11 mouse cellular contexts compared by ENCODE assay signal in the genomic region with DNA sequence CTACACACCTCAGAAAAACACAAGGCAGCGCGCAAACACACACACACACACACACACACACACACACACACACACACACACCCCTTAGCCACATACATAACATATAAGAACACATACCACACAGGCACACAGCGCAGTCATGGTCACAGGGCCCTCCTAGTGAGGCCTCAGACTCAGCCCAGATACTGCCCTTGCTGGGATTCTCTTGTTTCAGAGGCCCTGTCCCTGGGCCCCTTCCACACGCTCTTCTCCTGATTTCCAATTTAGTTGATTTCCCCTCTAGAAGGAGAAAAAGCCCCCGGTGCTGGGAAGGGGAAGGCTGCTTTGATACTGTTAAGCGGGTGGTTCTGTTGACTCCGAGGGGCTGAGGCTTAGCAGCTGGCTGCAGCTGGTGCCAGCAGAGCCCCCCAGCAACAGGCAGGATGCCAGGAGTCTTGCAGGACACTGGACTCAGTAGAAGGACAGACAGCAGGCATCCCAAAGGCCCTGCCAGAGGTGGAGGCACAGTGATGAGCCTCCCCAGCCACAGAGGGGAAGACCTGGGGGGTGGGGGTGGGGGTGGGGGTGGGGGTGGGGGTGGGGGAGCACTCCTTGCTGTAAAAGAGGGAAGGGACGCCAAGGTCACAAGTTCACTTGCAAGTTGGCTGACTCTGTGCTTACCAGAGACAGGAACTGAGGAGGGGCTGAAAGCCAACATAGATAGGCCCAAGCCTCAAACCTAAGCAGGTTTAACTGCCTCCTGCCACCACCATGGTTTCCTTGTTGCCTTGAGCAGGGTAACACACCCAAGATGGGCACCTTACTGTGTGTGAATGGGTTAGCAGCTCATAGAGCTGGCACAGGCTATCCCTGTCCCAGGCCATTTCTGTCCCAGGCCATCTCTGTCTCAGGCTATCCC. TPM values are rescaled to one million over a fixed set of nuclear protein-coding genes. Genes with fewer than 3 reads are reported as not detected.
A peak's percentile ranks its signal among the peaks of the same experiment; 100 is the strongest.
DNase-seq lines count a peak whose midpoint lies in the region; ATAC-seq and TF ChIP-seq lines count a peak whose summit lies in the region.
"Had no signal": no experiment of that assay in that cellular context is flagged by ENCODE, and none has a peak within 500 bp of the region (broad histone marks: within the 10 kb centered on the region; RNA-seq: fewer than 3 reads in every experiment).

No protein-coding gene starts in this region.

- peaks cover 29% of the 10 kb centered on the region for H3K36me3 ChIP-seq in heart, embryonic 12.5 days
- H3K36me3 ChIP-seq in lung, postnatal 0 days (ENCODE audit: insufficient read depth, low read length): no peaks in the 10 kb centered on the region; the same call in 1 of the 2 replicates
- no peaks in the 10 kb centered on the region for H3K36me3 ChIP-seq in hindbrain, postnatal 0 days (ENCODE audit: insufficient read depth, low read length)
- peaks cover 26% of the 10 kb centered on the region for H3K36me3 ChIP-seq in stomach, embryonic 14.5 days (ENCODE audit: control insufficient read depth, insufficient read depth, low read length)

- peak; percentile 41 for ATAC-seq in heart, embryonic 12.5 days (ENCODE audit: insufficient number of reproducible peaks, low FRiP score)
- peak; percentile 19; the same call in 1 of the 2 replicates for ATAC-seq in lung, postnatal 0 days
- peak; percentile 31 for ATAC-seq in hindbrain, postnatal 0 days
- ATAC-seq in stomach, embryonic 14.5 days (ENCODE audit: insufficient number of reproducible peaks, insufficient read depth, low FRiP score, low read depth): peak; percentile 57

- peaks cover 57% of the 10 kb centered on the region for H3K4me1 ChIP-seq in heart, embryonic 12.5 days (replicated peaks)
- peaks cover 6% of the 10 kb centered on the region for H3K4me1 ChIP-seq in lung, postnatal 0 days (ENCODE audit: insufficient read depth, low read depth, low read length)
- H3K4me1 ChIP-seq in hindbrain, postnatal 0 days (ENCODE audit: insufficient read depth, low read length): peaks cover 7% of the 10 kb centered on the region
- H3K4me1 ChIP-seq in stomach, embryonic 14.5 days (ENCODE audit: control insufficient read depth, insufficient read depth, low read length): peaks cover 51% of the 10 kb centered on the region

- TF ChIP-seq EP300 in lung, postnatal 0 days (IDR thresholded peaks at IDR 0.05): no peak

- TF ChIP-seq CTCF in lung, postnatal 0 days (IDR thresholded peaks at IDR 0.05): no peak
- no peak for TF ChIP-seq CTCF in hindbrain, postnatal 0 days (IDR thresholded peaks at IDR 0.05; ENCODE audit: low read depth)

- no peaks in the 10 kb centered on the region for H3K27me3 ChIP-seq in heart, embryonic 12.5 days (replicated peaks)
- no peaks in the 10 kb centered on the region for H3K27me3 ChIP-seq in lung, postnatal 0 days (replicated peaks; ENCODE audit: insufficient read depth, low read length)
- H3K27me3 ChIP-seq in hindbrain, postnatal 0 days (ENCODE audit: insufficient read depth, low read length): no peaks in the 10 kb centered on the region
- H3K27me3 ChIP-seq in stomach, embryonic 14.5 days (ENCODE audit: control insufficient read depth, insufficient read depth, low read length): no peaks in the 10 kb centered on the region

- peak overlapping the region; percentile 37 for H3K9ac ChIP-seq in heart, embryonic 12.5 days
- no peak overlapping the region for H3K9ac ChIP-seq in lung, postnatal 0 days (replicated peaks; ENCODE audit: low read depth)
- no peak overlapping the region for H3K9ac ChIP-seq in hindbrain, postnatal 0 days (replicated peaks; ENCODE audit: low read length)
- H3K9ac ChIP-seq in stomach, embryonic 14.5 days (replicated peaks; ENCODE audit: low read depth, low read length): no peak overlapping the region

- DNase-seq in heart, adult 18-20 months: no peak
- DNase-seq in lung, postnatal 0 days (ENCODE audit: low spot score): no peak
- no peak for DNase-seq in lung, postnatal 25 days (ENCODE audit: low spot score)
- peak; percentile 77 for DNase-seq in hindbrain, postnatal 0 days (ENCODE audit: low spot score)
- no peak for DNase-seq in urinary bladder, adult 2 months (ENCODE audit: low spot score)
- DNase-seq in left cerebral cortex, postnatal 25 days (ENCODE audit: low spot score in 2 of 2): no peak
- DNase-seq: B cell, adult 2 months had no signal

- 49% methylated on average over 8 of the region's 8 CpGs for WGBS in heart, embryonic 12.5 days
- 54% methylated on average over 7 of the region's 8 CpGs for WGBS in lung, postnatal 0 days
- WGBS in hindbrain, postnatal 0 days: 44% methylated on average over 8 of the region's 8 CpGs
- WGBS in stomach, embryonic 14.5 days: 33% methylated on average over 8 of the region's 8 CpGs

- no peaks in the 10 kb centered on the region for H3K9me3 ChIP-seq in heart, embryonic 12.5 days (replicated peaks)
- H3K9me3 ChIP-seq in lung, postnatal 0 days (ENCODE audit: low read length): no peaks in the 10 kb centered on the region
- H3K9me3 ChIP-seq in hindbrain, postnatal 0 days (ENCODE audit: low read length): no peaks in the 10 kb centered on the region
- no peaks in the 10 kb centered on the region for H3K9me3 ChIP-seq in stomach, embryonic 14.5 days (ENCODE audit: control insufficient read depth, low read depth, low read length)

- peak overlapping the region; percentile 69 for H3K27ac ChIP-seq in heart, embryonic 12.5 days (ENCODE audit: poor library complexity, severe bottlenecking)
- H3K27ac ChIP-seq in lung, postnatal 0 days (ENCODE audit: low read length): no peak overlapping the region
- H3K27ac ChIP-seq in hindbrain, postnatal 0 days: peak overlapping the region; percentile 36; the same call in 1 of the 2 replicates
- H3K27ac ChIP-seq in stomach, embryonic 14.5 days (ENCODE audit: low read length): peak overlapping the region; percentile 74

- no peak overlapping the region for H3K4me3 ChIP-seq in heart, embryonic 12.5 days
- no peak overlapping the region for H3K4me3 ChIP-seq in lung, postnatal 0 days (ENCODE audit: low read depth, low read length)
- no peak overlapping the region for H3K4me3 ChIP-seq in hindbrain, postnatal 0 days (ENCODE audit: low read length)
- H3K4me3 ChIP-seq in stomach, embryonic 14.5 days (ENCODE audit: low read depth, low read length): no peak overlapping the region

- intact Hi-C loops in left cerebral cortex, postnatal 25 days (cut with DNase I): no loop called here

- 0 out of 2 replicates have a peak overlapping the region, but pooled peaks have one; percentile 9 for H3K4me2 ChIP-seq in heart, embryonic 12.5 days
- no peak overlapping the region for H3K4me2 ChIP-seq in lung, postnatal 0 days (replicated peaks; ENCODE audit: low read depth, low read length)
- H3K4me2 ChIP-seq in hindbrain, postnatal 0 days (ENCODE audit: low read depth, low read length): no peak overlapping the region
- no peak overlapping the region; the same call in 1 of the 2 replicates for H3K4me2 ChIP-seq in stomach, embryonic 14.5 days (replicated peaks; ENCODE audit: low read depth, low read length)

RNA-seq across cellular contexts. Expression of gene Zbp1, which starts 17.0 kb away (rescaled TPM):
- polyA plus RNA-seq in heart, embryonic 12.5 days (2016; fragmentation: Nextera tagmentation; extraction: Ambion mirVana): not detected in 2 replicates
- 1 to 10 TPM in 1 of 2 experiments, under 1 TPM in 1; 0.90 to 1.3 TPM for total RNA-seq in heart, adult 18-20 months (2021)
- polyA plus RNA-seq in lung, postnatal 0 days (2015; fragmentation: Nextera tagmentation; extraction: Ambion mirVana): 1.1 and 2.5 TPM in 2 replicates
- total RNA-seq in hindbrain, postnatal 0 days (2014; rRNA removed): not detected in 2 replicates
- polyA plus RNA-seq in hindbrain, postnatal 0 days (2015; fragmentation: Nextera tagmentation; extraction: Ambion mirVana): 0.58 and 0.68 TPM in 2 replicates
- polyA plus RNA-seq in stomach, embryonic 14.5 days (2014; fragmentation: Nextera tagmentation; extraction: Ambion mirVana): 0.91 TPM in 1 of 2 replicates, not detected in the other
- 11.3 and 15.7 TPM in 2 replicates for polyA plus RNA-seq in urinary bladder, adult 2 months (2012; rRNA removed)
- total RNA-seq in left cerebral cortex, postnatal 25 days (2021): not detected
- total RNA-seq: layer of hippocampus, postnatal 10 days had no signal
- polyA plus RNA-seq: neural tube, embryonic 11.5 days had no signal

RNA-seq across cellular contexts. Expression of gene Pmepa1, which starts 40.6 kb away (rescaled TPM):
- 4.0 and 4.5 TPM in 2 replicates for polyA plus RNA-seq in heart, embryonic 12.5 days (2016; fragmentation: Nextera tagmentation; extraction: Ambion mirVana)
- 10 to 100 TPM; 25.8 to 28.1 TPM for total RNA-seq in heart, adult 18-20 months (2021)
- polyA plus RNA-seq in lung, postnatal 0 days (2015; fragmentation: Nextera tagmentation; extraction: Ambion mirVana): 9.8 and 11.1 TPM in 2 replicates
- 7.7 and 16.0 TPM in 2 replicates for total RNA-seq in hindbrain, postnatal 0 days (2014; rRNA removed)
- polyA plus RNA-seq in hindbrain, postnatal 0 days (2015; fragmentation: Nextera tagmentation; extraction: Ambion mirVana): 2.6 and 3.0 TPM in 2 replicates
- polyA plus RNA-seq in stomach, embryonic 14.5 days (2014; fragmentation: Nextera tagmentation; extraction: Ambion mirVana): 13.3 and 14.8 TPM in 2 replicates
- polyA plus RNA-seq in urinary bladder, adult 2 months (2012; rRNA removed): 37.0 and 54.0 TPM in 2 replicates
- 10 to 100 TPM; 44.9 to 53.8 TPM for total RNA-seq in left cerebral cortex, postnatal 25 days (2021)
